Mouse (Mus musculus): ENCODE measurements around the gene Tarbp1. TPM values are rescaled to one million over a fixed set of nuclear protein-coding genes. Genes with fewer than 3 reads are reported as not detected.
A peak's percentile ranks its signal among the peaks of the same experiment; 100 is the strongest.
"Not testable (repeated sequence)": the region's sequence is repeated elsewhere in the genome, so short reads cannot be mapped to it uniquely, and the experiment has no call there.

Gene Tarbp1
- total RNA-seq, 2 experiments from 2014 or later: 1.4 to 3.1 TPM

DNA sequence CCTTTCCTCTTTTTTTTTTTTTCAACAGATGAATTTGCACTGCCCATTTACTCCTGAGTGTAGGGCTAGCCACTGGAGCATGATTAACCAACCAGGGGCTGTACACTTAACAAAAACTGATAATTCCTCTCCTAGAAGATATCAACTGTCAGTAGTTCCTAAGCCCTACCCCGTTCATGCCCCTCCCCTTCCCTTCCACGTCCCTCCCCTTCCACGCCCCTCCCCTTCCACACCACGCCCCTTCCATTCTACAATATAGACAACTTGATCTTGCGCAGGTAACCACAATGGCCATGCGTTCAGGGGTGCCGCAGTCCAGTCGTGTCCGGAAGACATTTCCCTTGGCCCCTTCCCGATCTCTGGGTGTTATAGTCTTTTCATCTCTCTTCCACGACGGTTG lies 20.6 kb upstream of the Tarbp1 start:
- ATAC-seq (replicated peaks; ENCODE audit: low FRiP score, poor library complexity, severe bottlenecking): no peak

DNA sequence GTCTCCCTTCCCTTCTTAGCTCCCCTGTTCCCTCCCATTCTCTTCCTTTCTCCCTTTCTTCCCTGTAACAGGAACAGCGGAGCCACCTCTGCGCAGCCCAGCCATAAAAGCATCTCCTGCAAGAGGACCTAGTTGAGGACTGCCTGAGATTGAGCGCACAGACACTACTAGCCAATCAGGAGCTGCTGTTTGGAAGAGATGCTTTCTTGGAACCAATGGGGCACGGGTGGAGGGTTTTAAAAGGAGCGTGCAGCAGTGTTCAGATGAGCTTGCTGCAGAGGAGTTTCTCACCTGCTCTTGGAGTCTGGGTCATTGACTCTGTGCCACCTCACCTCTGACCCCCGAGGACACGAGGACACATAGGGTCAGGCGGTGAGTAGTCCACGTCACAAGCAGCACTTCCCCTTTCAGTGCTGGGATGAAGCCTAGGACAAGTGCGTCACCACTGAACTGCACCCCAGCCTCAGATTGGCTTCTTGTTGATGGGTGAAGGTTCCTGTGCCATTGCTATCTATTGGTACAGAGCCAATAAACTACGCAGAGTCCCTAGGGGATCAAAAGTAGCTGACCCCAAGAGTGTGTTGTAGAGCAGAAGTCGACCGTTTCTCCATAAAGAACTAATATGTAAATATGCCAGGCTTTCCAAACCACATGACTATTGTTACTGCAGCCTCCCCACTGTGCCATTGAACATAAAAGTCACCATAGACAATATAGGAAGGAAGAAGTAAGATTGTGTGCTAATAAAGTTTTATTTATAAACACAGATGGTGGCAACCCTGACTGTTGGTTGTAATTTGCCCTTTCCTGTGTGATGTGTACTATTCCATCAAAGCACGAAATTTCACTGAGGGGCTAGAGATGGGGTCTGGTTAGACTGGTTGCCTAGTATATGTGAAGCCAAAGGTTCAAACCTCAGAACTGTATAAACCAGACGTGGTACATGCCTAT lies 19.6 kb upstream of the Tarbp1 start:
- ATAC-seq (replicated peaks; ENCODE audit: low FRiP score, poor library complexity, severe bottlenecking): no peak

DNA sequence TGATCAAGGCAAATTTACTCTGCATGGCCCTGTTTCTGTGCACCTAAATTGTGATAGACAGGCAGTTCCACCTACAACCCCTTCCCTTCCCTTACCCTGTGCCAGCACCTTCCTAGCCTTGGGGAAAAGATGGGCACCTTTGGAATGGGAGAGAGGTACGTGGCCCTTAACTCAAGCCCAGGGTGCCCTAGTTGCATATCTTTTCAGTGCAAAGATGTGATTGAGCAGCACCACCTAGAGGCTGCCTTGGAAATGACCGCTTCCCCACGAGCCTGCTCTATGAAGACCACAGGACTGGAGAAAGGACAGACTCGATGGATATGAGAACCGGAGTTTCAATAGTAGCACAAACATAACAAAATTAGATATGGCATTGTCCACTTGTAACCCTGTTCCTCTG lies 8.1 kb upstream of the Tarbp1 start:
- peak; percentile 76 for ATAC-seq (replicated peaks; ENCODE audit: low FRiP score, poor library complexity, severe bottlenecking)

DNA sequence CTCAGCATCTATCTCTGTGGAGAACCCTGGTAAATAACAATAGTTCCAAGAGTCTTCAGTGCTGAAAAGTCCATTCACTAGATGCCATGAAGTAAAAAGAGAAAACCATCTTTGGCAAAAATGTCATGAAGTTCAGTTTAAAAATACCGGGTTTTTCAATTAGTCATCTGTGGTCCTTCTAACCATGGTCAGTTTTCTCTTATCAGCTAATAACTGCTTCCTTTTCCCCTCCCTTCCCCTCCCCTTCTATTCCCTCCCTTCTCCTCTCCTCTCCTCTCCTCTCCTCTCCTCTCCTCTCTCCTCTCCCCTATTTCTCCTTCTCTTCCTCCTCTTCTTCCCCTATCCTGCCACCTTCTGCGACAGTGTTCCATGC lies 7.5 kb upstream of the Tarbp1 start:
- no peak for ATAC-seq (replicated peaks; ENCODE audit: low FRiP score, poor library complexity, severe bottlenecking)

DNA sequence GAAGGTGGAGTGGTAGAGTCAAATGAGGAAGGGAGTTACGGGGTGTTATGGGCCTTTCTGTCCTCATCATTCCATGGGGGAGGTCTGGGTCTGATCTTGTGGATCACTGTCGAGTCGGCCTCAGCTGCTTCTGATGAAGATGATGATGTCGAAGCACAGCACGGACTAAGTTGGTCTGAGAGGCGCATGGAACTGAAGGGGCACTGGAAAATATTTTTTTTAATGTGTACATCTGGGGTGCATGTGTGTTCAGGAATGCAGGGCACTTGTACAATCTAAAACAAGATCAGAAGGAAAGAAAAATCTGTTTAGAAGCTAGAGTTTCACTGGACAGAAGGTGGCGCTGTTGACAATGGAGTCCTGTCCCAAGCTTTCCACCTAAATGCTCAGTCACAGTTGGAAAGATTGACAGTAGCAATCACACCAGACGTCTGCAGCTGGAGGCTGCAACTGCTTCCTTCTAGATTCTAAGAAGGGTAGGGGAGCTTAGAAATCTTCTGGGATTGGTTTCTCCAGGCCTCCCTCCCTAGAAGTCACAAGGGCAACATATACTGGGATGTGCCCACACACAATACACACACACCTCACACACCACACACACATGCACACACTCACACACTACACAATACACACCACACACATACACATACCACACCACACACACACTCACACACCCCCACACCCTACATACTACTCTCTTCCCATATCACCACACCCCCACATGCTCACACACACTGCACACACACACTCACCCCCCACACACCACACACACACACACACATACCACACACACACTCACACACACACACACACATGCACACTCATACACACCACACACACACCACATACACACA lies 6.9 kb upstream of the Tarbp1 start:
- ATAC-seq (replicated peaks; ENCODE audit: low FRiP score, poor library complexity, severe bottlenecking): 0 out of 2 replicates have a peak, but pooled peaks have one; percentile 35

DNA sequence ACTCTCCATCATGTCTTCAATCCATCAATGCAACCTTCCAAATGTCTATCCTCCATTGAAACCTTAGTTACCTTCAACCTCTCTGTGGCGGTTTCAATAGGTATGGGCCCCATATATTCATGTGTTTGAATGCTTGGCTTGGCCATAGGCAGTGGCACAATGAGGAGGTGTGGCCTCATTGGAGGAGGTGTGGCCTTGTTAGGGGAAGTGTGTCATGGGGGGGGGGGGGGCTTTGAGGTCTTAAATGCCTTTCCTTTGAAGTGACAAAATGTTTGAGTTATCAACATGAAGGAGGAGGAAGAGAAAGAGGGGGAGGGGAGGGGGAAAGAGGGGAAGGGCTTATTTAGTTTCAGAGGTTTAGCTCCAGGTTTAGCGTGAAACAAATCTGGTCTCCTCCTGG lies 5.5 kb upstream of the Tarbp1 start:
- no peak for ATAC-seq (replicated peaks; ENCODE audit: low FRiP score, poor library complexity, severe bottlenecking)

DNA sequence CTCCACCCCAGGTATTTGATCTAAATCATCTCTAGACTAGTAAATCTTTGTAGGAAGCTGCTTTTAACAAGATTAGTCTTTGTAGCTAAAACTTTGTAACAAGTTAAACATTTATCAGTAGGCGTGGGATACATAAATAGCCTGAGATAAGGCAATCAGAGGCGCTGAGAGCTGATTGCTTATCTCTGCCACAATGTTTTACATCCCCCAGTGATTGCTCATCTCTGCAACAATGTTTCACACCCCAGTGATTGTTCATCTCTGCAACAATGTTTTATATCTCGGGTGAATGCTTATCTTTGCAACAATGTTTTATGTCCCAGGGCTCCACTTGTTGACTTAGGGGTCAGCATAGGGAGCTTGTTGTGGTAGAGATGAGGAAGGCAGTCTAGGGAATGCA lies 3.8 kb upstream of the Tarbp1 start:
- ATAC-seq (replicated peaks; ENCODE audit: low FRiP score, poor library complexity, severe bottlenecking): no peak

DNA sequence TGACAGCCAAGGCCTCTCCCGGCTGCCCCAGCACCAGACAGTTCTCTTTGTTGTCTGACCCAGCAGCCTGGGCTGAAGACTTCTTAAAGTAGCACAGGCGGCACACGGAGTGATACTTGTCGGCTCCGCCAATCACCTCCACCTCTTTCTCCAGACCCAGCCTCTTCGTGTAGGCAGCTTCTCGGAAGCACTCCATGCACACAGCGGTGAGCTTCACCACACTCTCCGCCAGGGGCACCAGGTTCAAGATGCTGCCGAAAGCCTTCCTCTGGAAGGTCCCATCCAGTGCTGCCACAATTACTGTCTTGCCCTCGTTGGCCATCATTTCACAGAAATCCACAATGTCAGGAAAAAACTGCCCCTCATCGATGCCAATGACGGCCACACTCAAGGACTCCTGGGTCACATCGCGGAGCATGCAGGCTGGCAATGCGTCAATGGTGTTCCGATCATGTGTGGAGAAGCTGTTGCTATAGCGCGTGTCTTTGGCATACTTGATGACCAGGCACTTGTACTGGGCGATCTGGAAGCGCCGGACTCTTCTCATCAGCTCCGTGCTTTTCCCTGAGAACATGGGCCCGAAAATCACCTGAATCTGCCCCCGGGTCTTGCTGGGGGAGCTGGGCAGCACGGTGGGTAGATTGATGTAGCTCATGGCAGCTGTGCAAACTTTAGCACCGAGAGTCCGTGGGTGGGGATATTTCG lies 1.4 kb upstream of the Tarbp1 start:
- peak; percentile 63; the same call in 1 of the 2 replicates for ATAC-seq (replicated peaks; ENCODE audit: low FRiP score, poor library complexity, severe bottlenecking)

DNA sequence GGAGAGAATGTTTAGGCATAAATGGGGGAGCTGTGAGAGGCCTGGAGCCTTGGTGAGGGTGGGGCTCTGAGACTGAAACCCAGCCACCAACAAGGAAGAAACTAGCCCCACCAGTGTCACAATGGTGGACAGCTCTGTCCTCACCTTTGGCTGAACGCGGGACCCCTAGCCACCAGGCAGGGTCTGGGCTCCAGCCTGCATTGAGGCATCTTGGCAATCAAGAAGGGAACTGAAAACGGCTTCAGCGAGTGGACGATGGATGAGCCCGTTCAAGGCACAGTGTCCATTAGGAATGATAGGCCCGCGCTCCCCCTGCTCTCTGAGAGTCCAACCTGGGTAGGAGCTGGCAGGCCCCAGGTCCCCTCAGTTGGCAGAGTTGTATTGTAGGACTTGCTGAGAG lies 873 bp upstream of the Tarbp1 start:
- not testable (repeated sequence) for ATAC-seq (replicated peaks; ENCODE audit: low FRiP score, poor library complexity, severe bottlenecking)

DNA sequence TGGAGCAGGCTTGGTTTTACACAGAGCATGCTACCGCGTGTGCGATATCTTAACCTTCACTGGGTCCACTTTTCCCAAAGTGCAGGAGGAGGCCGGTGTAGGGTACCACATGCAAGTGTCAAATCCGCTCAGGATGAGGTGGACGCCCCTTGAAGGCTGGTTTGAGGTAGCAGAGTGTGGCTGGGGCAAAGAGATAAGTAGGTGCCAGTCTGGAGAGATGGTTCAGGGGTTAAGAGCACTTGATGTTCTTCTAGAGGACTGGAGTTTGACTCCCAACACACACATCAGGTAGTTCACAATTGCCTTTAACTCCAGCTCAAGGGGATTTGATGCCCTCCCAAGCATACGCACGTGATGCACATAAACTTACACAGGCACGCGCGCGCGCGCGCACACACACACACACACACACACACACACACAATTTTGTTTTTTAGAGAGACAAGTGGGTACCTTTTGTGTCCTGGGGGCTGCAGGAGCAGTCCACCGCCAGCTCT lies 1.0 kb downstream of the Tarbp1 start:
- 0 out of 2 replicates have a peak, but pooled peaks have one; percentile 33 for ATAC-seq (replicated peaks; ENCODE audit: low FRiP score, poor library complexity, severe bottlenecking)

DNA sequence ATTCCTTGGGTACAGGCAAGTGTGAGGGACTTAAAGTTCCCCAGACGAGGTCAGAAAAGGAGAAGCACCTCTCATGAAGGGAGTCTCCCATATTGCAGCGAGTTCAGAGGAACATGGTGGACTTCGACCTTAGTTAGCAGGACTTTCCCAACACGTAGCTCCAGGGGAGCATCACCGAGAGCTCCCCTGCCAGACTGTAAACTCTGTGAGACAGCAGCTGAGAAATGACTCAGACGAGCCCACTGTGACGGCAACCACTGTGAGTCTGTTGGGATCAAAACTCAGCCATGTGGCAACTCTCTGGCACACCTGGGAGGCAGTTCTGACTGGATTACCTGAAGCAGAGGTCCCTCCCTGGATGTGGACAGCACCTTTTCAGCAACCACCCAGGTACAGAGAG lies 10.8 kb downstream of the Tarbp1 start:
- ATAC-seq (replicated peaks; ENCODE audit: low FRiP score, poor library complexity, severe bottlenecking): no peak

DNA sequence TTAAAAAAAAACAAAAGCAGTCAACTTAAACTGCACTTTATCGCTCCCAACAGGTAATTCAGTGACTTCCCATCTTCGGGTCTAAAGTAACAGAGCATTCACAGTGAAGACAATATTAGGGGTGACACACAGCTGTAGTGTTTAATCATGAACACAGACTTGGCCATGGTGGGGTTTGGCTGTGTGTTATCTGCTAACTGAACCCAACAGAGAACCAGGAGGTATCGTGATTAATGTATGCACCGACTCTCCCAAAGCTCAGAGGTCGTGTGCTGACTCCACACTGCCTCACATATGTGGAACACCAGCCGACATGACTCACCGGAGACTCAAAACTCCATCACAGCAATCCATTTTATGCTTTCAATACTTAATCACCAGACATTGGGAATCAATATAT lies 13.1 kb downstream of the Tarbp1 start:
- ATAC-seq (replicated peaks; ENCODE audit: low FRiP score, poor library complexity, severe bottlenecking): no peak

DNA sequence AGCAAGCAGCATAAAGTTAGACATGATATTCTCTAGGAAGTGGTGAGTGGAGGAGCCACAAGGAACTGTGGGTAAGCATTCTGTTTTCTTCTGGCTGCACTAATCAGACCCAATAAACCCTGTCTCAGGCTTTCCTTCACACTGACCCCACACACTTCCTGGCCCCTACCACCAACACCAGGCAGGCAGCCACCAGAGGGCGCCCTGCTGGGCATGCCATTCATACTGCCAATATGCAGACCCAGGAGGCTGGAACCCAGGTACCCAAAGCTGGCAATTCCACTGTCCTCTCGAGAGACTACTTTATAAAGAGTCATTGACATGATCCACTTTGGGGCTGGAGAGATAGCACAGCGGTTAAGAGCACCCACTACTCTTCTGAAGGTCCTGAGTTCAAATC lies 14.6 kb downstream of the Tarbp1 start:
- ATAC-seq (replicated peaks; ENCODE audit: low FRiP score, poor library complexity, severe bottlenecking): 0 out of 2 replicates have a peak, but pooled peaks have one; percentile 38

DNA sequence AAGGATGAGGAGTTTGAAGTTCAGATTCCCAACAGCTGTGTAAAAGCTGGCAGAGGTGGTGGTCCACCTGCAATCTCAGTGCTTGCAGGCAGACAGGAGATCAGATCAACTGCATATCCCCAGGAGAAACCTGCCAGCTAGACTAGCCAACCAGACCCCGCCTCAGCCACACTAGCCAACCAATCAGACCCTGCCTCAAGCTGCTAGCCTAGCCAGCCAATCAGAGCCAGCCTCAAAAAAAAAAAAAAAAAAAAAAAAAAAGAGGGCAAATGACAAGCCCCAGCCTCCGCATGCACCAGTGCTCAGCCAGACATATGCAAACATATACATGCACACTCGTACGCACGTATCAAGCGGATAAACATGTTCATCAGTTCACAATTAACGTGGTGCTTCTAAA lies 19.5 kb downstream of the Tarbp1 start:
- no peak for ATAC-seq (replicated peaks; ENCODE audit: low FRiP score, poor library complexity, severe bottlenecking)

DNA sequence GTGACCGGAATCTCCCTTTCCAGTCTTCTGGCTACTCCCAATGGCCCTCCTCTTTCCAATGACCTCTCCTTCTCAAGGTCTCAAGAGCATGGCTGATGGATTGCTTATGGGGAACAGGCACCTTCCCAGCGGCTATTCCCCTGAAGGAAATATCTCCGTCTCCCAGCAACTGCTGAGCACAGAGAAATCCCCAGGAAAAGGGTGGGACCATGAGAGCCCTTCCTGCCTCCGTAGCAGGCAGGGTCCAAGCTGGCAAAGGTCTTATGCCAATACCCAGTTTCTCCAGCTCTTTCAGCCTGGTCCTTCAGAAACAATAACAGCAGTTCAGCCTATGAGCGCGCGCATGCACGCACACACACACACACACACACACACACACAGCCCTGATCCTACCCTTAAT lies 23.7 kb downstream of the Tarbp1 start:
- no peak for ATAC-seq (replicated peaks; ENCODE audit: low FRiP score, poor library complexity, severe bottlenecking)

DNA sequence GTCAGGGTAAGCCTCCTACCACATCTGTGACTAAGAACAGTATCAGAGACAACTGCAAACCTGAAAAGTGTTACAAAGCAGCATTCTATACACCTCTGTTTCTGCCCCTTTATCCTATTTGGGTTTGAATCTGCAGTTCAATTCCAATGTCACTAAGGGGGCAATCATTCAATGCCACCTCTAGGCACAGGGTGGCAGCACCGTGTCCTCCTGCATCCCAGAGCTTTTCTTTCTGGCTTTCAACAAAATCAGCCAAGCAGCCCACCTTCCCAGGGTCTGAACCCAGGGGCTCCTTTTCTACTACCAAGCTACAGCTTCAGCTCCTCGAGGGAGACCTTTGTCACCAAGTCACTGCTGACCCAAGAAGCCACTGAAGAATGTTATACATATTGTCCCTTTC lies 35.9 kb downstream of the Tarbp1 start:
- no peak for ATAC-seq (replicated peaks; ENCODE audit: low FRiP score, poor library complexity, severe bottlenecking)

DNA sequence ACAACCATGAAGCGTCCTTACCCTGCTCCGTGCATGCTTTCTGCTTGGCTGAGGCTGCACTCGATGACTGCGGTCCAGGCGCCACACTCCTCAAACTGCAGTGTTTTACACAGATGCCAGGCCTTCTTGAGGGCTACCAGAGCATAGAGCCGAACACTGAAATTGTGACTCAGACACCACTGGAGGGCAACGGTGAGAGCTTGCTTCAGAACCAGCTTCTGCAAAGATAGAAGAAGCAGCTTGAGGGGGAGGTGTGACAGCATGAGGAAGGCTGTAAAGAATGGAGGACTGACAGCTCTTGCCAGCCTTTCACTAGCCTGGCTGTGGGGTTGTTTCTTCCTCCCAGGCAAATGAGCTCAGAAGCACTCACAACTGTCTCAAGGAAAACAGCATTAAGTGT lies 41.0 kb downstream of the Tarbp1 start:
- ATAC-seq (replicated peaks; ENCODE audit: low FRiP score, poor library complexity, severe bottlenecking): no peak

DNA sequence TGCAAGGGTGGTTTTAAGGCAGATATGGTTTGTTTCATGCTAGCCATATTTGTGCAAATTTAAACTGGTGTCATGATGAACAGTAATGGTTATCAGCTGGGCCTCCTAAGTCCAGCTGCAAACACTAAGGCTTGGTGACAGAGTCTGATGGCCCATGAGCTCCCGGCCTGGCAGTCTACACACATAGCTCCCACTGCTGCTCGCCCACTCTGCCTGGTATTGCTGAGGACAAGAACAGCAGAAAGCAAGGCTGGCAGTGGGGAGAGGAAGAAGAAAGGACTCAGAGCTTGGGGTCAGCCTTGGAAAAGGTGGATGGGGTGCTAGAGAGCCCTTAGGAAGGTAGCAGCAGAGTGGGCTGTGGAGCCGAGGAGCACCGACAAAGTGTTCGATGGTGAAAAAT lies 45.2 kb downstream of the Tarbp1 start:
- no peak for ATAC-seq (replicated peaks; ENCODE audit: low FRiP score, poor library complexity, severe bottlenecking)

DNA sequence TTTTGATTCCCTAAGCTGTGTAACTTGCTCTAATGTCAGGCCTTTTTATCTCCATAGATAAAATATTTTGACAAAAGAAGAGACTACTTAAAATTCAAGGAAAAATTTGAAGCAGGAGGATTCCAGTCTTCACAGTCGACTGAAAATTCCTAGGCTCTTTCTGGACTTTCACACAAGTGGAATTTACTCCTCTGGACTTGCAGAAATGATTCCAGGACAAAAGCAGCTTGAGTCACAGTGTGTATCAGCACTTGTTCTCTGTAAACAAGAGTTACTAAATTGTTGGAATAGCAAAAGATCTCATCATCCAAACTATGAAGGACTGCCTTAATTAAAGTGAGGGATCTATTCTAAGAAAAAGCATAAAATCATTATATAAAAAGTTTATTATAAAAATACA lies 49.9 kb downstream of the Tarbp1 start:
- no peak for ATAC-seq (replicated peaks; ENCODE audit: low FRiP score, poor library complexity, severe bottlenecking)

DNA sequence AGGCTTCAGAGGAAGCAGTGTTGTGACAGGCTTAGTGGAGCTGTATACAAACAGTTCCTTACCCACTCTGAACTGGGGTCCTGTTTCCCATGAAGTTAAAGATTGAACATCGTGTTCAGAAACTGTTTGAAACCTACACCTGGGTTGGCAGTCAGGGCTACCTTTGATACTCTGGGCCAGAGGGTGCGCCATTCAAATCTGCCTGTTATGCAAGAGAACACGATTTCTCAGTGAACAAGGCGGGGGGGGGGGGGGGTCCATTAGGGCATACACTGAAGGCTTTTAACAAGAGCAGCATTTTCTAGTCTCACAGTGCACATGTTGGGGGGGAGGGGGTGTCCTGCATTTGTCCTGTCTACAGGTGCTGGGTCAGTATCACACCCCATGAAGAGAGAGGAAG lies 50.7 kb downstream of the Tarbp1 start:
- ATAC-seq (replicated peaks; ENCODE audit: low FRiP score, poor library complexity, severe bottlenecking): no peak

Data from erythroblast, adult 5-6 weeks (primary cell).